Mouse (Mus musculus): ENCODE measurements around the gene Rin3.

DNA sequence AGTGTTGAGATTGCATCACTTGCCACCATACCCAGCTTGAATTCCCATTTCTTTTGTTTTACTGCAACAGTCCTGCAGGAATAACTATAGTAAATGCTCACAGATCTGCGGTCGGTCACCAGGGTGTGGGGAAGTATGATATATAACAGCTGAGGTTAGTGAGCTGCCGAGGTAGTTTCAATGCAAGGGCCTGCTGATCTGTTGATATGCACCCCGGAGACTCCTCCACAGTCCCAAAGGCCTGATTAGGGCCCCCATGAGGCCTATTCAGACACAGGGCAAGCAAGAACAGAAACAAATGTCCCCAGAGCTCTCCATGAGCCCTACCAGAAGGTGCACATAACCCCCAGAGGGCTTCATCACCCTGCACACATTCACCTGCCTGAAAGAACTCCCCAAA, 147.4 kb downstream of the Rin3 start:
- TF ChIP-seq ZNF384 (IDR thresholded peaks at IDR 0.05; ENCODE audit: low read depth, low read length) (no peak), MAFK (IDR thresholded peaks at IDR 0.05; ENCODE audit: insufficient read depth, low read depth, low read length) (no peak), HCFC1 (IDR thresholded peaks at IDR 0.05; ENCODE audit: borderline replicate concordance, insufficient read depth, low read length) (no peak), CHD2 (IDR thresholded peaks at IDR 0.05; ENCODE audit: low read depth, low read length) (no peak)
